Mouse (Mus musculus) midbrain, postnatal 0 days (tissue): ENCODE results near the gene Renbp. TPM values are rescaled to one million over a fixed set of nuclear protein-coding genes. Genes with fewer than 3 reads are reported as not detected.

Experiments
- ATAC-seq: fragments of 200-750 bp; cut with Nextera tagmentation; 2 replicates; pipeline ENCODE4 v1.8.0; 2017; ENCODE audit warnings: moderate number of reproducible peaks, mild to moderate bottlenecking, moderate TSS enrichment, moderate library complexity; ENCODE audit not compliant: low FRiP score
- DNase-seq: peaks from one replicate; pipeline ENCODE4 v3.0.0-alpha.2; 2015; ENCODE audit warnings: low spot score
- H3K27ac ChIP-seq: fragments of 300-500 bp; sonication (generic); 2 replicates; pipeline ENCODE4 v1.5.1; 2014; ENCODE audit warnings: low read depth, mild to moderate bottlenecking, low read length, mixed read lengths
- H3K27me3 ChIP-seq: fragments of 300-500 bp; sonication (generic); 2 replicates; pipeline ENCODE4 v1.6.1; 2014; ENCODE audit warnings: low read length, control low read depth, mixed read lengths; ENCODE audit not compliant: insufficient read depth
- H3K36me3 ChIP-seq: fragments of 300-500 bp; sonication (generic); 2 replicates; pipeline ENCODE4 v1.6.1; 2014; ENCODE audit warnings: low read length, control low read depth, mixed read lengths; ENCODE audit not compliant: insufficient read depth
- H3K4me1 ChIP-seq: fragments of 300-500 bp; sonication (generic); 2 replicates; pipeline ENCODE4 v1.6.1; 2014; ENCODE audit warnings: mild to moderate bottlenecking, control low read depth, antibody characterized with exemption, low read length, mixed read lengths; ENCODE audit not compliant: insufficient read depth
- H3K4me2 ChIP-seq: fragments of 300-500 bp; sonication (generic); 2 replicates; pipeline ENCODE4 v1.6.1; 2014; ENCODE audit warnings: low read depth, mild to moderate bottlenecking, low read length, mixed read lengths; ENCODE audit not compliant: poor library complexity, severe bottlenecking
- H3K4me3 ChIP-seq: fragments of 300-500 bp; sonication (generic); 2 replicates; pipeline ENCODE4 v1.5.1; 2014; ENCODE audit warnings: low read depth, mild to moderate bottlenecking, low read length, moderate library complexity
- H3K9ac ChIP-seq: fragments of 300-500 bp; sonication (generic); replicated peaks from 2 replicates; pipeline ENCODE4 v1.6.1; 2014; ENCODE audit warnings: mild to moderate bottlenecking, low read length, moderate library complexity, mixed read lengths; ENCODE audit not compliant: poor library complexity, severe bottlenecking
- H3K9me3 ChIP-seq: fragments of 300-500 bp; sonication (generic); 2 replicates; pipeline ENCODE4 v1.6.1; 2016; ENCODE audit warnings: low read length, control low read depth
- CTCF ChIP-seq: IDR thresholded peaks from 2 replicates; pipeline ENCODE4 v1.5.1; 2016; ENCODE audit warnings: antibody characterized with exemption, mild to moderate bottlenecking
- WGBS: fragments of 180-500 bp; shearing (Covaris S2); extraction: QIAGEN DNeasy Blood & Tissue Kit; methylation state at CpG from one replicate; pipeline ENCODE4 v1.1.7; 2014; 5-methylcytosine and 5-hydroxymethylcytosine counted together
- polyA plus RNA-seq: library from polyadenylated mRNA; unstranded; fragments of >200 nt; fragmentation: Nextera tagmentation; extraction: Ambion mirVana; gene quantifications from 2 replicates; pipeline ENCODE4 v1.2.1, GENCODE M21; 2015
- total RNA-seq: library from RNA; depleted of rRNA; stranded (reverse); fragments of >200 nt; gene quantifications from 2 replicates; pipeline ENCODE4 v1.2.3, GENCODE M21; 2014; rRNA removed

Renbp gene
- total RNA-seq: 3.3 and 8.8 TPM in 2 replicates
- polyA plus RNA-seq: 10.3 and 12.5 TPM in 2 replicates

DNA sequence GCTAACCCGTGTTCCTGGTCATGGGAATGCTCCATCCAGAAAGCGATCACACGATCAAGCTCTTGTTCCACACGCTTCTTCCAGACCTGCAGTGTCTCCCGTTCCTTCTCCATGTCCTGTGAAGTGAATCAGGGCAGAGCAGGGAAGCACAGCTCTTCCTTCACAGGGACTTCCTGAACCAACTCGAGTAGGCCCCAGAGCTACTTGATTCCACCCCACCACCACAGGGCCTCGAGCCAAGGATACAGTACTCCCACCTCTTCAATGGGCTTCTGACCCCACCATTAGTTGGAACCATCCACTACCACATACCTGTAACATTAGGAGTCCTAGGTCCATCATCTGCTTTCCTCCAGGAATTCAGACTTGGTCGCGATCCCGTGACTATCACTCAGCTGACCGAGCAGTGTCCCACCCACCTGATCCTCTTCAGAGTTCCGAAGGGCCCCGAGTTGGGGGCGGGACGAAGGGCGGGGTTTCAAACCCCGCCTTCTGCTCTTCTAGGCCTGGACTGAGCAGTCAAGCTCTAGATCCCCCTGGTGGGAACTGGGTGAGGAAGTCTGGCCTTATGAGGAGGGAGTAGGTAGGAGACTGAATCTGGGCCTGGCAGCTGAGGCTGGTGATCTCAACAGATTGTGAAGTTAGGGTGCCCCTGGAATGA is at the start of gene Renbp:
TSS of gene Renbp (minus strand) at position 449 of the 661 bp plus-strand sequence.
- Histone ChIP-seq H3K27ac (no peak within 1 kb of the TSS), H3K4me1 (no peaks in the 10 kb centered on the region), H3K27me3 (no peaks in the 10 kb centered on the region), H3K9ac (no peak within 1 kb of the TSS), H3K36me3 (no peaks in the 10 kb centered on the region), H3K4me3 (0 out of 2 replicates have a peak within 1 kb of the TSS, but pooled peaks have one; percentile 8), H3K9me3 (no peaks in the 10 kb centered on the region), H3K4me2 (0 out of 2 replicates have a peak within 1 kb of the TSS, but pooled peaks have one; percentile 6)
- ATAC-seq (peak; percentile 76), DNase-seq (peak; percentile 37)
- WGBS: 49% methylated on average over 17 of the region's 17 CpGs
- TF ChIP-seq CTCF: peak; percentile 17

DNA sequence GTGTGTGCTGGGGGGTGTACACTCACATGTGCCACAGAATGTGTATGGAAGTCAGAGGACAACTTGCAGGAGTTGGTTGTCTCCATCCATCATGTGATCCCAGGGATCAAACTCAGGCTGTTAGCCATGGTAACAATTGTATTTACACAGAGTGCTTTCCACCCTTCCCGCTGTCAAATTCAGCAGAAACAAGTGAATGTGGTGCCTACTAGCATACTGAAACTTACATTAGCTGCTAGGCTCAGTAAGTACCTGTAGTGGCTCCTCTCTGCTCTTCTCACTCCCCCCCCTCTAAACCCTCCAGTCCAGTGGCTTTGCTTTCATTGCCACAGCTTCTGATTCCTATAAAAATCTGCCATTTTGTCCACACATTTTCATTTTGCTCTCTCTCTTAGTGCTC is 47.1 kb upstream of the Renbp start:
- WGBS: 69% methylated on average over 1 of the region's 1 CpGs
- Histone ChIP-seq H3K9ac (no peak overlapping the region), H3K27me3 (no peaks in the 10 kb centered on the region), H3K36me3 (no peaks in the 10 kb centered on the region), H3K4me1 (no peaks in the 10 kb centered on the region), H3K27ac (no peak overlapping the region), H3K4me3 (no peak overlapping the region), H3K4me2 (no peak overlapping the region), H3K9me3 (no peaks in the 10 kb centered on the region)
- no peak for TF ChIP-seq CTCF
- no peak for DNase-seq
- no peak for ATAC-seq

DNA sequence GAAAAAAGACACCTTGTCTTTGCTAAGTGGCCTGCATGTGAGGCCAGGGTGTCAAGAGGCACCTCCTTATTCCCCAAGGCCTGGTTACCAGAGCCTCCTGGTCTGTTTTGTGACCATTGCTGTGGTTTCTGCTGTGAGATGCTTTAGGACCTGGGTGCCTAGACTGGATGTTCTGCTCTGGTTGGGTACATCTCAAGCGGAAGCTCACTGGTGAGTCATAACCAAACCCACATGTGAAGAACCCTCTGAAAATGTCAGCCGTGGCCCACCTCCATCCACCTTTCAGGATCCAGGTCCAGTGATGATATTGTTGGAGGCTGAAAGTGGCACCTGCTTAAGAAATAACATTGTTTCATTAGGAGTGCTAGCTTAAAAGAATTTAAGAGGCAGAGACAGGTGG is 45.6 kb upstream of the Renbp start:
- no peaks in the 10 kb centered on the region for H3K9me3 ChIP-seq
- H3K4me2 ChIP-seq: no peak overlapping the region
- no peak for TF ChIP-seq CTCF
- no peak overlapping the region for H3K27ac ChIP-seq
- 93% methylated on average over 2 of the region's 2 CpGs for WGBS
- no peaks in the 10 kb centered on the region for H3K27me3 ChIP-seq
- no peak for DNase-seq
- H3K9ac ChIP-seq: no peak overlapping the region
- H3K36me3 ChIP-seq: no peaks in the 10 kb centered on the region
- H3K4me3 ChIP-seq: no peak overlapping the region
- no peaks in the 10 kb centered on the region for H3K4me1 ChIP-seq
- no peak for ATAC-seq

DNA sequence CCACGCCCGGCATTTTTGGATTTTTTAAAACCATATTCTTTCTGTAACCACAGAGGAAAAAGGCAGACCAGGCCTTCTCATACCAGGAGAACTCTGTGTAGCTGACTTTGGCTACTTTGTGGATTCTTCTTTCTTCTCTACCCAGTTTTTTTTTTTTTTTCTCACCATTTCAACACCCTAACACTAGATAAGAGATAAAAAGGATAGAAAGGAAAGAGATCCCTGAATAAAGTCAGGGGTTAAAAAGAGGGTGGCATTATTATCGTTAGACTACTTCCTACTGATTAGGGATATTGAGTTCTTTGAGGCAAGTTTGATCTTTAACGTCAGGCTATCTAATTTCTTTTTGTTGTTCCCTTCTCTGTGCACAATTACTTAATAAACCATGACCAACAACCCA is 42.1 kb upstream of the Renbp start:
- Histone ChIP-seq H3K9me3 (no peaks in the 10 kb centered on the region), H3K9ac (no peak overlapping the region), H3K27ac (no peak overlapping the region), H3K4me3 (no peak overlapping the region), H3K36me3 (no peaks in the 10 kb centered on the region), H3K4me1 (no peaks in the 10 kb centered on the region), H3K4me2 (no peak overlapping the region), H3K27me3 (no peaks in the 10 kb centered on the region)
- no peak for DNase-seq
- TF ChIP-seq CTCF: no peak
- ATAC-seq: no peak
- WGBS: 81% methylated on average over 4 of the region's 4 CpGs

DNA sequence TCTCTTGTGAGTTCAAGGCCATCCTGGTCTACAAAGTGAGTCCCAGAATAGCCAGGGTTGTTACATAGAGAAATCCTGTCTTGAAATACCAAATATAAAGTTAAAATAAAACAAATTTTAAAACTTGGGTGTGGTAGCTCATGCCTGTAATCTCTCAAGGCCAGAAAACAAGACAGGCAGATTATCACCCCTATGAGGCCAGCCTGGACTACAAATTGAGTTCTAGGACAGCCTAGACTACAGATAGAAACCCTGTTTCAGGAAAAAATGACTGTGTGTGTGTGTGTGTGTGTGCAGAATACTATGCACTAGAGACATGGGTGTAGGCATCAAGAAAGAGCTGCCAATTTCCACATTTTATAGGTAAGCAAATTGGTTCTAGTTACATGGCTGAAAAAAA is 40.1 kb upstream of the Renbp start:
- Histone ChIP-seq H3K36me3 (no peaks in the 10 kb centered on the region), H3K27ac (no peak overlapping the region), H3K9me3 (no peaks in the 10 kb centered on the region), H3K27me3 (no peaks in the 10 kb centered on the region), H3K4me1 (no peaks in the 10 kb centered on the region), H3K4me3 (no peak overlapping the region), H3K9ac (no peak overlapping the region), H3K4me2 (no peak overlapping the region)
- ATAC-seq (no peak), DNase-seq (no peak)
- no peak for TF ChIP-seq CTCF

DNA sequence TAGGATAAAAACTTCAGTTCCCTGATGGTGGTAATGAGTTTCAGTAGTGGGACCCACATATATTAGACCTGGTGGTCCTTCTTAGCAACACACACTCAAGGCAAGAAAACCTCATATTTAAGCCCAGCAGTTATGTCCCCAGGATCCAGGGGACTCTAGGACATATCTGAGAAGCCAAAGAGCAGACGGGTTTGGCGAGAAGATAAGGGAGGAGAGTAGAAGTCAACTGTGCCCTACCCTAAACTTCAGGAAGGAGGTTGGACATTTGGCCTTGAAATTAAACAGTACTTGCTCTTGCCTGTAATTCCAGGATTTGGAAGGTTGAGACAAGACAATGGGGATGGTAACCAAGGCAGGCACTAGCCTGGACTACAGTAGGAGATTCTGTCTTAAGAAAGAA is 39.1 kb upstream of the Renbp start:
- WGBS: 94% methylated on average over 2 of the region's 2 CpGs
- H3K4me3 ChIP-seq: no peak overlapping the region
- H3K27me3 ChIP-seq: no peaks in the 10 kb centered on the region
- DNase-seq (no peak), ATAC-seq (no peak)
- no peak overlapping the region for H3K9ac ChIP-seq
- no peak overlapping the region for H3K4me2 ChIP-seq
- H3K4me1 ChIP-seq: no peaks in the 10 kb centered on the region
- H3K27ac ChIP-seq: no peak overlapping the region
- no peak for TF ChIP-seq CTCF
- no peaks in the 10 kb centered on the region for H3K36me3 ChIP-seq
- no peaks in the 10 kb centered on the region for H3K9me3 ChIP-seq
